Mouse (Mus musculus) thymus, adult 2 months (tissue): ENCODE data around the gene Mtrex. TPM values are rescaled to one million over a fixed set of nuclear protein-coding genes. Genes with fewer than 3 reads are reported as not detected.

Source experiments
- DNase-seq: peaks from one replicate; pipeline ENCODE4 v3.0.0; 2021
- H3K27ac ChIP-seq: fragments of 200-500 bp; 2 replicates; pipeline ENCODE4 v1.5.1; 2012; ENCODE audit warnings: low read length, control low read depth; ENCODE audit not compliant: control insufficient read depth, insufficient read depth
- H3K27me3 ChIP-seq: fragments of 200-500 bp; 2 replicates; pipeline ENCODE4 v1.6.1; 2012; ENCODE audit warnings: mild to moderate bottlenecking, low read length, moderate library complexity, mixed read lengths; ENCODE audit not compliant: control insufficient read depth, insufficient read depth
- H3K36me3 ChIP-seq: fragments of 200-500 bp; 2 replicates; pipeline ENCODE4 v1.6.1; 2012; ENCODE audit warnings: mild to moderate bottlenecking, low read length, moderate library complexity; ENCODE audit not compliant: control insufficient read depth, insufficient read depth
- H3K4me1 ChIP-seq: fragments of 200-500 bp; replicated peaks from 2 replicates; pipeline ENCODE4 v1.6.1; 2012; ENCODE audit warnings: low read length; ENCODE audit not compliant: control insufficient read depth, insufficient read depth
- H3K4me3 ChIP-seq: fragments of 200-500 bp; 2 replicates; pipeline ENCODE4 v1.5.1; 2012; ENCODE audit warnings: mild to moderate bottlenecking, low read length, control low read depth, moderate library complexity; ENCODE audit not compliant: control insufficient read depth, insufficient read depth
- CTCF ChIP-seq: fragments of 200-500 bp; IDR thresholded peaks from 2 replicates; pipeline ENCODE4 v1.5.1; 2012; ENCODE audit warnings: mild to moderate bottlenecking, control low read depth, low read length, moderate library complexity, borderline replicate concordance; ENCODE audit not compliant: control insufficient read depth, poor library complexity, insufficient read depth; ENCODE audit errors: extremely low read depth
- POLR2A ChIP-seq: fragments of 200-500 bp; IDR thresholded peaks from 2 replicates; pipeline ENCODE4 v1.6.1; 2012; ENCODE audit warnings: mild to moderate bottlenecking, low read length, control low read depth, moderate library complexity; ENCODE audit not compliant: control insufficient read depth, poor library complexity, insufficient read depth; ENCODE audit errors: extremely low read depth
- WGBS: fragments of 180-500 bp; shearing (Covaris S2); methylation state at CpG from one replicate; pipeline ENCODE4 v1.1.7; 2018; 5-methylcytosine and 5-hydroxymethylcytosine counted together
- polyA plus RNA-seq: library from polyadenylated mRNA; depleted of rRNA; stranded (reverse); fragments of >200 nt; gene quantifications from 2 replicates; pipeline ENCODE4 v1.2.3, GENCODE M21; 2012

The Mtrex gene
- polyA plus RNA-seq, 1 experiment: 14.5 TPM

DNA sequence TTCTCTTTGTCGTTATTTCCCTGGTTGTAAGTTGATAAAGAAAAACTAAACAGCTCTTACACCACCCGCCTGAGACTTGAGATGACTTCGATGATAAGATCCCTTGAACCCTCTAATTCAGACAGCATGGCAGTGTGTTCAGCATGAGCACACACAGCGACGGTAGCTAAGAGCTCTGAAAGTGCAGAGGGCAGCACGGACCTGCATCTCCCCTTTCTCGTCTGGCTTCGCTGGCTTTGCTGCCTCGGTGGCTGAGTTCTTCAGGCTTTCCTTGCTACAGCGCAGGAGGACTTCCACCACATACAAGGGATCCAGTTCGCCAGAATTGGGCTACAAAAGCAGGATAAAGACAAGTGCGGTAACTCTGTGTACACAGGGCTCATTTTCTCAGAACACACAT is 40.0 kb downstream of the Mtrex start:
- DNase-seq: no peak
- Histone ChIP-seq H3K36me3 (peaks cover 79% of the 10 kb centered on the region), H3K27ac (no peak overlapping the region), H3K4me3 (no peak overlapping the region), H3K27me3 (no peaks in the 10 kb centered on the region), H3K4me1 (no peaks in the 10 kb centered on the region)
- TF ChIP-seq POLR2A: no peak
- WGBS: 98% methylated on average over 12 of the region's 12 CpGs

DNA sequence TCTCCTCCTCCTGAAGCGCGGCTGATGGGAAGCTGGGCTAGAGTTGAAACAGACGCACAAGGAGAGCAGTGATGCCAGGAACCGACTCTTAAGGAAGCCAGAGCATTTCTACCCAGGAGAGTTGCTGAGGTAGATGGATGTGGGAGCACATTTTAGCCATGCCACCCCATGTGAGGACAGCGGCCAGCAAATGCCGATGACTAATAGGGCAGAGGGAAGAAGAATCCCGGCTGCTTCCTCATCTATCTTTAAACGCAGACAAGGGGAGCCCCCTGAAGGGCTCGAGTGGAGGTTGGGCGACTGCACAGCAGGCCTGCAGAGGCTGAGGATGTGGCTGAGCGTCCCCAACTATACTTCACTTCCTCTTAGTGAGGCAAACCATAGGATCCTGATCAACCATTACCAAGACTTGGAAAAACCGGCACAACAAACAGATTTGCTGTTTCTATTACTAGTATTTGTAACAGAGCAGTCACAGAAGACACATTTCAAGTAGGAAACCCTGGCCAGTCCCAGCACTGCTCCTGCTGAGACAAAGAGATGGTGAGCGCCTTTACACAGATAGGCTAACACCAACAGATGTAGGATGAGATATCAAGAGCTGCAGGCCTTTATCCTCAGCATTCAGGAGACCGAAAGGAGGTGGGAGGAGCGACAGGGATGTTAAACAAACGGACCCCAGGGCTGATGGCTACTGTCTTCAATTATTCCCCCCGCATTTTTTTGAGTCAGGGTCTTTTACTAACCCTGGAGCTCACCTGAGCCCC is 55.5 kb downstream of the Mtrex start:
- Histone ChIP-seq H3K4me3 (no peak overlapping the region), H3K27ac (no peak overlapping the region), H3K27me3 (no peaks in the 10 kb centered on the region), H3K36me3 (peaks cover 75% of the 10 kb centered on the region), H3K4me1 (no peaks in the 10 kb centered on the region)
- no peak for DNase-seq
- whole genome bisulfite sequencing: 70% methylated on average over 17 of the region's 17 CpGs
- TF ChIP-seq POLR2A (no peak), CTCF (no peak)

DNA sequence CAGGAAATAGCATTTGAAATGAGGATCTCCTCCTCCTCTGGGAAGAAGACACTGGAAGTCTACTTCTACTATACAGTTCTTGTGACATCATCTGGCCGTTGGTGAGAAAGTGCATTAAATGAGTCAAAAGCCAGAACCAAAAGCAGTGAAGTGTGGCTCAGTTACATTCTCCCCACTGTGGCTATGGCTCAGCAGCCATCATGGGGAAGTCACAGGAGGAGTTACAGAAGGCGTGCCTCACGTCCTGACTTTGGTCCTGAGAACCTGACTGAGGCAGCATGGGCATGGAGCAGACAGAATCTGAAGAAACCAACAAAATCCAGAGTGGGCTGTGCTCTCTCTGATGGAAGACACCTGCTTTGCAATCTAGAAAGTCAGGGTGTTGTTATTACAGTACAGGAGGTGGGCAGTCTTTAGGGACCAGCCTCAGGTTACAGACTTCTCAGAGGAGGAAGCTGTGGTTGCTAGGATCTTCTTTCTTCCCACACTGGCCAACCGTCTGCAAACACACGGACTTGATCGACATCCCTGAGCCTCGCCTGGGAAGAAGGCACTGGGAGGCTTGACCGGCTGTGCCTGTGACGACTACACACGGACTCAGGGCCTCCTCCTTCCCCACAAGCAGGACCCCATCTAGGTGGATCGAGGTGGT is 57.0 kb downstream of the Mtrex start:
- no peak for TF ChIP-seq POLR2A
- no peak for TF ChIP-seq CTCF
- WGBS: 45% methylated on average over 11 of the region's 11 CpGs
- H3K27ac ChIP-seq: no peak overlapping the region
- no peak overlapping the region for H3K4me3 ChIP-seq
- no peak for DNase-seq
- H3K4me1 ChIP-seq: no peaks in the 10 kb centered on the region
- peaks cover 76% of the 10 kb centered on the region for H3K36me3 ChIP-seq
- H3K27me3 ChIP-seq: no peaks in the 10 kb centered on the region

DNA sequence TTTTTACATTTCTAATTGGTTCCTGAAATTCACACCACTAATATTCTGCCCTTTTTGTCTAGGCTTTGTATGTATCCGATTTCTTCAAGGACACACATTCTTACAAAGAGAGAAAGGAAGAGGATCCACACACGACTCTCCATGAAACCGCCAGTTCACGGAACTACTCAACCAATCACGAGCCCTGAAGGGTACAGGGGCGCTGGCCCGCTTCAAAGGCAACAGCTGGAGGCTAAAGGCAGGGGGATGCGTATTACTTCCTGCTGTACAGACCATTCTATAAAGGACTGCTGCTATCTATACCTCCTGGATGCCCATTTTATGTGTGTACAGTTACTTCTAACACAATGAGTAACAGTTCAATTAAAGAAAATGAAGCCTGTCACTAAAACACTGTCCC is 59.8 kb downstream of the Mtrex start:
- no peaks in the 10 kb centered on the region for H3K4me1 ChIP-seq
- no peak for TF ChIP-seq POLR2A
- no peak for TF ChIP-seq CTCF
- no peak for DNase-seq
- no peak overlapping the region for H3K4me3 ChIP-seq
- WGBS: 95% methylated on average over 8 of the region's 8 CpGs
- no peaks in the 10 kb centered on the region for H3K27me3 ChIP-seq
- H3K27ac ChIP-seq: no peak overlapping the region
- peaks cover 60% of the 10 kb centered on the region for H3K36me3 ChIP-seq

DNA sequence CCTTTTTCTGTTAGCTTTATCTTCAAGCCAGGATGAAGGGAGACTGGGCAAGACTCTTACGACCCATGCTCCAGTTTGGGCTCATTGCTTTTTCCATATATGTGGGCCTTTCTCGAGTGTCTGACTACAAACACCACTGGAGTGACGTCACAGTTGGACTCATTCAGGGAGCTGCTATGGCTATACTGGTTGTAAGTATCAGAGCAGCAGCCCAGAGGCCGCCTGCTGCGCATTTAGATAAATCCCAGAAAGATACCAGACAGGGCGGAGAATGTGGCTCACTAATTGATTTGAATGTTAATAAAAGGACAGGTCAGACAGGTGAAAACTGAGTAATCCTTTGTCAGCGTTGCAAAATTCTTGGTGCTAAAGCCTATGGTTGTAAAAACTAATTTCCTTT is 60.4 kb downstream of the Mtrex start:
- TF ChIP-seq POLR2A: no peak
- TF ChIP-seq CTCF: no peak
- peaks cover 54% of the 10 kb centered on the region for H3K36me3 ChIP-seq
- H3K27ac ChIP-seq: no peak overlapping the region
- WGBS: 98% methylated on average over 7 of the region's 7 CpGs
- no peak overlapping the region for H3K4me3 ChIP-seq
- H3K27me3 ChIP-seq: no peaks in the 10 kb centered on the region
- no peak for DNase-seq
- H3K4me1 ChIP-seq: no peaks in the 10 kb centered on the region

DNA sequence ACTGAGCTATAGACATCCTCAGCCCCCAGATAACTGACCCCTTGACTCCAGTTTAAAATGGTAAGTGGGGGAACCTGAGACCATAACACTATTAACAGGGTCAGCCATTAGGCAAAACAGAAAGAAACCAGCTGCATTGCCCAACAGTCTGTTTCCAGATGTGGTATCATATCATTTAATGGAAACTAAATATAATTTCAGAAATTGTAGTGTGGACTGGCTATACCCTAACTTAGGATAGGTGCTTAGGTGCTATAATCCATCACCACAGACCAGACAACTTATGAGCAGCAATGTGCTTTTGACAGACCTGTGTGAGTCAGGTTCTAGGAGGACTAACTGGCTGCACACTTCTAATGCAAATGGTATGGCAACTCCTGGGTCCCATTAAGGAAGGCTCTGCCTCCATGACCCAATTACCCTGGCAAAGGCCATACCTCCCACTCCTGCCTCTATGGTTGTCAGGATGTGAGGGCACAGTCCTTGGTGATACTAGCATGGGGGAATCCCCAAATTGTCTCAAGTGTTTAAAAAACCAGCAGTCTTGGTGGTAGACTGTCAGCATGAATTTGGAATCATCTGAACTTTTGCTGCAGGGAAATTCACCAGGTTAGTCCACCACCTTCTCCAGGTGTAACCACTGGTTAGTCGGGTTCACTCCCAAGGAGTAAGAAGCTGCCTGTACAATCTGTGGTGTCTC is 64.1 kb downstream of the Mtrex start:
- TF ChIP-seq POLR2A (no peak), CTCF (no peak)
- Histone ChIP-seq H3K4me1 (no peaks in the 10 kb centered on the region), H3K4me3 (no peak overlapping the region), H3K27me3 (no peaks in the 10 kb centered on the region), H3K36me3 (peaks cover 20% of the 10 kb centered on the region), H3K27ac (no peak overlapping the region)
- WGBS: 95% methylated on average over 1 of the region's 1 CpGs
- no peak for DNase-seq
